Mouse (Mus musculus) G1E (cell line): ENCODE measurements around the gene Tll2. TPM values are rescaled to one million over a fixed set of nuclear protein-coding genes. Genes with fewer than 3 reads are reported as not detected.

Experiments
- ATAC-seq: 2 replicates; pipeline ENCODE4 v1.8.0; 2016; ENCODE audit warnings: mild to moderate bottlenecking; ENCODE audit not compliant: insufficient number of reproducible peaks, poor library complexity, low FRiP score, severe bottlenecking; ENCODE audit errors: extremely low read depth
- DNase-seq: peaks from one replicate; pipeline ENCODE4 v3.0.0; 2012; ENCODE audit warnings: low spot score
- H3K27me3 ChIP-seq: 2 replicates; pipeline ENCODE4 v1.6.1; 2012; ENCODE audit warnings: mild to moderate bottlenecking, low read length, inconsistent platforms; ENCODE audit not compliant: insufficient read depth
- H3K36me3 ChIP-seq: replicated peaks from 2 replicates; pipeline ENCODE3; 2012; ENCODE audit warnings: mild to moderate bottlenecking, inconsistent platforms
- H3K4me1 ChIP-seq: 2 replicates; pipeline ENCODE4 v1.6.1; 2012; ENCODE audit warnings: low read depth, low read length, inconsistent platforms, mixed read lengths; ENCODE audit not compliant: insufficient read depth
- H3K4me3 ChIP-seq: 2 replicates; pipeline ENCODE4 v1.5.1; 2012; ENCODE audit warnings: low read depth, mild to moderate bottlenecking, inconsistent platforms, low read length, moderate library complexity, mixed read lengths
- H3K9me3 ChIP-seq: replicated peaks from 2 replicates; pipeline ENCODE4 v1.6.1; 2012; ENCODE audit warnings: inconsistent platforms
- CTCF ChIP-seq: IDR thresholded peaks from 2 replicates; pipeline ENCODE4 v1.5.1; 2012; ENCODE audit warnings: low read depth, low read length, inconsistent platforms, mixed read lengths
- GATA1 ChIP-seq: IDR thresholded peaks from 2 replicates; pipeline ENCODE4 v1.6.1; 2012; ENCODE audit warnings: borderline replicate concordance, low read length, inconsistent platforms, mixed read lengths
- GATA2 ChIP-seq: IDR thresholded peaks from 2 replicates; pipeline ENCODE4 v1.6.1; 2012; ENCODE audit warnings: low read depth, low read length, inconsistent platforms, borderline replicate concordance
- POLR2AphosphoS5 ChIP-seq: IDR thresholded peaks from 2 replicates; pipeline ENCODE4 v1.6.1; 2012; ENCODE audit warnings: low read depth, low read length, inconsistent platforms; ENCODE audit not compliant: insufficient replicate concordance
- TAL1 ChIP-seq: conservative IDR thresholded peaks from 2 replicates; pipeline ENCODE4 v1.6.1; 2012; ENCODE audit warnings: low read depth, low read length, inconsistent platforms, mixed read lengths
- polyA plus RNA-seq: library from polyadenylated mRNA; stranded (reverse); fragments of >175 nt; gene quantifications from 2 replicates; pipeline ENCODE4 v1.2.3, GENCODE M21; 2012
- total RNA-seq, 2 experiments: library from RNA; stranded (forward) in 1 of 2; stranded (reverse) in 1 of 2; fragments of 200-1000 nt in 1 of 2; fragments of >200 nt in 1 of 2; fragmentation: Nextera tagmentation in 1 of 2; gene quantifications; 2 replicates each; pipeline ENCODE4 v1.2.3; 2014 to 2017

Tll2 gene
- total and polyA plus RNA-seq, 3 experiments, result not detected

- ATAC-seq (no peak), DNase-seq (no peak)
- no peak for TF ChIP-seq TAL1
- no peak for TF ChIP-seq POLR2AphosphoS5
- no peak for TF ChIP-seq GATA2
- no peak for TF ChIP-seq GATA1
- no peak for TF ChIP-seq CTCF
- no peaks in the 10 kb centered on the region for H3K4me1 ChIP-seq
- no peaks in the 10 kb centered on the region for H3K36me3 ChIP-seq
- no peak overlapping the region for H3K4me3 ChIP-seq
- no peaks in the 10 kb centered on the region for H3K9me3 ChIP-seq
- no peaks in the 10 kb centered on the region for H3K27me3 ChIP-seq
These were observed 92.0 kb downstream of the Tll2 start for GRCm38 (mm10) chr19:41114611-41115010.

GRCm38 (mm10) chr19:41113911-41114531 lies 92.6 kb downstream of the Tll2 start:
- Histone ChIP-seq H3K4me1 (no peaks in the 10 kb centered on the region), H3K36me3 (no peaks in the 10 kb centered on the region), H3K27me3 (no peaks in the 10 kb centered on the region), H3K4me3 (no peak overlapping the region), H3K9me3 (no peaks in the 10 kb centered on the region)
- ATAC-seq, result no peak
- DNase-seq, result no peak
- TF ChIP-seq GATA2 (no peak), TAL1 (no peak), GATA1 (no peak), POLR2AphosphoS5 (no peak), CTCF (no peak)

DNA sequence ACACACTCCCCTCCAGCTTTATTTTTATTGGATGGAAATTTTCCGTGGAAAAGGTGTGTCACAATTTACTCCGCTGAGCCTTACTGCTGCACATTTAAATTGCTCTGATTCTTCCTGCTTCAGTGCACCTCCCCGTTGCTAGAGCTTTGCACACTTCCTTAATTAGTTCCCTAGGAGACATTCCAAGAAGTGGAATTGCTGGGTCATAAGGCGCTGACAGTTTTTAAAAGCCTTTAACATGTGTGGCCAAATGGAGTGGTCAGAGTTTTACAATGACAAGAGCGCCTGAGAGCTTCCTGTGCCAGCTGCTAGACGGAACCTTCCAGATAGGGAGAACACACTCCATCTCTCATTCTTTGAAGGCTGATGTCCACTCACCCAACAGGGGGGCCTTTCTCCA lies 94.0 kb downstream of the Tll2 start:
- TF ChIP-seq GATA2 (no peak), TAL1 (no peak), GATA1 (no peak), CTCF (no peak), POLR2AphosphoS5 (no peak)
- no peaks in the 10 kb centered on the region for H3K9me3 ChIP-seq
- ATAC-seq (no peak), DNase-seq (no peak)
- H3K27me3 ChIP-seq, result no peaks in the 10 kb centered on the region
- no peaks in the 10 kb centered on the region for H3K36me3 ChIP-seq
- no peak overlapping the region for H3K4me3 ChIP-seq
- no peaks in the 10 kb centered on the region for H3K4me1 ChIP-seq

- no peaks in the 10 kb centered on the region for H3K27me3 ChIP-seq
- ATAC-seq, result no peak
These were observed 96.6 kb downstream of the Tll2 start for GRCm38 (mm10) chr19:41109991-41110390.

GRCm38 (mm10) chr19:41109496-41109895 lies 97.1 kb downstream of the Tll2 start:
- no peak for TF ChIP-seq GATA2
- no peak for TF ChIP-seq CTCF
- no peak for TF ChIP-seq GATA1
- TF ChIP-seq TAL1, result no peak
- no peak for TF ChIP-seq POLR2AphosphoS5
- H3K4me1 ChIP-seq, result no peaks in the 10 kb centered on the region
- DNase-seq, result no peak
- H3K9me3 ChIP-seq, result no peaks in the 10 kb centered on the region
- H3K36me3 ChIP-seq, result no peaks in the 10 kb centered on the region
- ATAC-seq, result no peak
- H3K4me3 ChIP-seq, result no peak overlapping the region
- H3K27me3 ChIP-seq, result no peaks in the 10 kb centered on the region

More at GRCm38 (mm10) chr19:41109991-41110390, 96.6 kb downstream of the Tll2 start:
- Histone ChIP-seq H3K36me3 (no peaks in the 10 kb centered on the region), H3K4me1 (no peaks in the 10 kb centered on the region), H3K4me3 (no peak overlapping the region), H3K9me3 (no peaks in the 10 kb centered on the region)
- TF ChIP-seq TAL1, result no peak
- no peak for TF ChIP-seq GATA2
- TF ChIP-seq CTCF, result no peak
- TF ChIP-seq GATA1, result no peak
- no peak for TF ChIP-seq POLR2AphosphoS5
- no peak for DNase-seq

GRCm38 (mm10) chr19:41108666-41109065 lies 98.0 kb downstream of the Tll2 start:
- no peak for TF ChIP-seq POLR2AphosphoS5
- TF ChIP-seq TAL1, result no peak
- no peak for TF ChIP-seq CTCF
- TF ChIP-seq GATA1, result no peak
- TF ChIP-seq GATA2, result no peak
- Histone ChIP-seq H3K4me3 (no peak overlapping the region), H3K36me3 (no peaks in the 10 kb centered on the region), H3K27me3 (no peaks in the 10 kb centered on the region), H3K4me1 (no peaks in the 10 kb centered on the region), H3K9me3 (no peaks in the 10 kb centered on the region)
- DNase-seq (no peak), ATAC-seq (no peak)

- no peak overlapping the region for H3K4me3 ChIP-seq
- no peak for ATAC-seq
- DNase-seq, result no peak
- H3K36me3 ChIP-seq, result no peaks in the 10 kb centered on the region
- no peaks in the 10 kb centered on the region for H3K27me3 ChIP-seq
- no peak for TF ChIP-seq GATA1
- TF ChIP-seq CTCF, result no peak
- no peak for TF ChIP-seq TAL1
- no peak for TF ChIP-seq GATA2
- no peak for TF ChIP-seq POLR2AphosphoS5
- no peaks in the 10 kb centered on the region for H3K4me1 ChIP-seq
- no peaks in the 10 kb centered on the region for H3K9me3 ChIP-seq
These were observed 99.1 kb downstream of the Tll2 start for GRCm38 (mm10) chr19:41107530-41107929.
